Mouse (Mus musculus): Measurements from ENCODE around the gene Gm37240.

DNA sequence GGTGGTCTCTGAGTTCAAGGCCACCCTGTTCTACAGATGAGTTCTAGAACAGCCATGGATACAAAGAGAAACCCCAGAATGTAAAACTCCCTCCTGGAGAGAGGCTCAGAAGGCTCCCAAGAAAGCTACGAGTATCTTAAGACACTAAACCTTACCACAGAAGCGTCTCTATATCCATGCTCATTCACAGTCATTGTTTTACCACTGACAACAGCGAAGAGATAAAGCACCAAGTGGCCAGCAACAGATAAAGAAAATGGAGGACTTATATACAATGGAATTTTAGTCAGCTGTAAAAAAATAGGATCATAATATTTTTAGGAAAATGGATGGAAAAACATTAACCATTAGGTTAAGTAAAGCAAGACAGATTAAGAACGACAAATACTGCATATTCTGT is 1382.1 kb downstream of the Gm37240 start:
- TF ChIP-seq POLR2A (IDR thresholded peaks at IDR 0.05; ENCODE audit: borderline replicate concordance, control insufficient read depth, low read depth, low read length) (no peak), CTCF (IDR thresholded peaks at IDR 0.05; ENCODE audit: control insufficient read depth, insufficient read depth, low read length) (no peak)
